Mouse (Mus musculus): ENCODE data around the gene Npdc1. TPM values are rescaled to one million over a fixed set of nuclear protein-coding genes. Genes with fewer than 3 reads are reported as not detected.

The Npdc1 gene
- polyA plus RNA-seq, 1 experiment from 2014 or later = 520 TPM

GRCm38 (mm10) chr2:25369996-25370395, 29.2 kb upstream of the Npdc1 start:
- no peak overlapping the region for H3K4me2 ChIP-seq
- no peaks in the 10 kb centered on the region for H3K36me3 ChIP-seq (replicated peaks)
- no peak overlapping the region for H3K4me3 ChIP-seq
- no peak overlapping the region for H3K9ac ChIP-seq
- WGBS = 80% methylated on average over 3 of the region's 3 CpGs
- no peak overlapping the region for H3K27ac ChIP-seq
- H3K9me3 ChIP-seq = no peaks in the 10 kb centered on the region
- no peak for ATAC-seq (replicated peaks)
- H3K4me1 ChIP-seq = peaks cover 28% of the 10 kb centered on the region
- peaks cover 21% of the 10 kb centered on the region for H3K27me3 ChIP-seq (replicated peaks)

GRCm38 (mm10) chr2:25371764-25372643, 27.1 kb upstream of the Npdc1 start, which contains the start of gene Sapcd2:
Gene Sapcd2, plus strand, starts transcription at chr2:25372321.
- Histone ChIP-seq H3K27me3 (replicated peaks) (peaks cover 4% of the 10 kb centered on the region; the same call in 1 of the 2 replicates), H3K36me3 (replicated peaks) (no peaks in the 10 kb centered on the region), H3K9ac (peak within 1 kb of the TSS; percentile 55), H3K4me2 (peak within 1 kb of the TSS; percentile 96), H3K27ac (peak within 1 kb of the TSS; percentile 72), H3K9me3 (no peaks in the 10 kb centered on the region), H3K4me1 (peaks cover 21% of the 10 kb centered on the region), H3K4me3 (peak within 1 kb of the TSS; percentile 54)
- peak; percentile 92 for ATAC-seq (replicated peaks)
- WGBS = under 1% methylated on average over 65 of the region's 65 CpGs

GRCm38 (mm10) chr2:25372644-25373391, 26.3 kb upstream of the Npdc1 start:
- Histone ChIP-seq H3K9ac (peak overlapping the region; percentile 51), H3K4me3 (peak overlapping the region; percentile 54), H3K9me3 (no peaks in the 10 kb centered on the region), H3K27me3 (replicated peaks) (peaks cover 4% of the 10 kb centered on the region; the same call in 1 of the 2 replicates), H3K4me2 (peak overlapping the region; percentile 96), H3K4me1 (peaks cover 21% of the 10 kb centered on the region), H3K36me3 (replicated peaks) (no peaks in the 10 kb centered on the region), H3K27ac (no peak overlapping the region)
- WGBS = 2% methylated on average over 42 of the region's 42 CpGs
- 0 out of 2 replicates have a peak, but pooled peaks have one; percentile 16 for ATAC-seq (replicated peaks)

- ATAC-seq (replicated peaks) = no peak
- Histone ChIP-seq H3K4me3 (peak overlapping the region; percentile 54), H3K9ac (0 out of 2 replicates have a peak overlapping the region, but pooled peaks have one; percentile 51), H3K4me2 (peak overlapping the region; percentile 96), H3K27me3 (replicated peaks) (peaks cover 4% of the 10 kb centered on the region; the same call in 1 of the 2 replicates), H3K4me1 (peaks cover 21% of the 10 kb centered on the region), H3K36me3 (replicated peaks) (no peaks in the 10 kb centered on the region), H3K9me3 (no peaks in the 10 kb centered on the region), H3K27ac (no peak overlapping the region)
- 9% methylated on average over 2 of the region's 2 CpGs for WGBS
Measured at GRCm38 (mm10) chr2:25373431-25373830, 25.7 kb upstream of the Npdc1 start.

GRCm38 (mm10) chr2:25376589-25376988, 22.6 kb upstream of the Npdc1 start:
- ATAC-seq (replicated peaks) = no peak

GRCm38 (mm10) chr2:25384492-25384891, 14.7 kb upstream of the Npdc1 start:
- Histone ChIP-seq H3K4me1 (no peaks in the 10 kb centered on the region), H3K4me2 (no peak overlapping the region), H3K27me3 (replicated peaks) (no peaks in the 10 kb centered on the region), H3K36me3 (replicated peaks) (no peaks in the 10 kb centered on the region), H3K4me3 (no peak overlapping the region), H3K27ac (no peak overlapping the region), H3K9ac (no peak overlapping the region), H3K9me3 (no peaks in the 10 kb centered on the region)
- ATAC-seq (replicated peaks) = no peak
- 83% methylated on average over 5 of the region's 5 CpGs for WGBS

More at GRCm38 (mm10) chr2:25376589-25376988, 22.6 kb upstream of the Npdc1 start:
- WGBS = 61% methylated on average over 4 of the region's 4 CpGs
- no peaks in the 10 kb centered on the region for H3K36me3 ChIP-seq (replicated peaks)
- no peak overlapping the region for H3K27ac ChIP-seq
- no peak overlapping the region for H3K4me2 ChIP-seq
- H3K27me3 ChIP-seq (replicated peaks) = no peaks in the 10 kb centered on the region
- H3K9ac ChIP-seq = no peak overlapping the region
- H3K4me3 ChIP-seq = no peak overlapping the region
- H3K9me3 ChIP-seq = no peaks in the 10 kb centered on the region
- peaks cover 19% of the 10 kb centered on the region for H3K4me1 ChIP-seq

GRCm38 (mm10) chr2:25391266-25391665, 7.9 kb upstream of the Npdc1 start:
- no peak overlapping the region for H3K4me2 ChIP-seq
- H3K9ac ChIP-seq = no peak overlapping the region
- H3K4me1 ChIP-seq = peaks cover 10% of the 10 kb centered on the region
- H3K36me3 ChIP-seq (replicated peaks) = no peaks in the 10 kb centered on the region
- H3K9me3 ChIP-seq = no peaks in the 10 kb centered on the region
- no peak overlapping the region for H3K4me3 ChIP-seq
- H3K27me3 ChIP-seq (replicated peaks) = peaks cover 22% of the 10 kb centered on the region
- no peak overlapping the region for H3K27ac ChIP-seq
- ATAC-seq (replicated peaks) = no peak
- 70% methylated on average over 5 of the region's 5 CpGs for WGBS

GRCm38 (mm10) chr2:25394281-25395221, 4.6 kb upstream of the Npdc1 start:
- Histone ChIP-seq H3K27ac (0 out of 2 replicates have a peak overlapping the region, but pooled peaks have one; percentile 25), H3K27me3 (replicated peaks) (peaks cover 55% of the 10 kb centered on the region)

GRCm38 (mm10) chr2:25395721-25396596, 3.2 kb upstream of the Npdc1 start, which contains the start of gene Entpd2:
Gene Entpd2, plus strand, starts transcription at chr2:25395874.
- H3K27ac ChIP-seq = no peak within 1 kb of the TSS
- no peak for ATAC-seq (replicated peaks)
- peak within 1 kb of the TSS; percentile 25 for H3K9ac ChIP-seq

More at GRCm38 (mm10) chr2:25394281-25395221, 4.6 kb upstream of the Npdc1 start:
- H3K4me2 ChIP-seq = no peak overlapping the region
- peaks cover 11% of the 10 kb centered on the region for H3K4me1 ChIP-seq
- H3K4me3 ChIP-seq = no peak overlapping the region
- H3K36me3 ChIP-seq (replicated peaks) = no peaks in the 10 kb centered on the region
- peak; percentile 34; the same call in 1 of the 2 replicates for ATAC-seq (replicated peaks)
- no peak overlapping the region for H3K9ac ChIP-seq
- WGBS = 27% methylated on average over 3 of the region's 3 CpGs
- H3K9me3 ChIP-seq = no peaks in the 10 kb centered on the region

GRCm38 (mm10) chr2:25396597-25396983, 2.6 kb upstream of the Npdc1 start:
- H3K27me3 ChIP-seq (replicated peaks) = peaks cover 65% of the 10 kb centered on the region
- H3K9ac ChIP-seq = no peak overlapping the region
- 33% methylated on average over 3 of the region's 3 CpGs for WGBS
- no peaks in the 10 kb centered on the region for H3K9me3 ChIP-seq
- no peak for ATAC-seq (replicated peaks)
- peak overlapping the region; percentile 57 for H3K4me2 ChIP-seq
- H3K36me3 ChIP-seq (replicated peaks) = no peaks in the 10 kb centered on the region
- H3K4me3 ChIP-seq = 0 out of 2 replicates have a peak overlapping the region, but pooled peaks have one; percentile 37
- peaks cover 20% of the 10 kb centered on the region for H3K4me1 ChIP-seq
- no peak overlapping the region for H3K27ac ChIP-seq

More at GRCm38 (mm10) chr2:25395721-25396596, 3.2 kb upstream of the Npdc1 start, which contains the start of gene Entpd2:
- Histone ChIP-seq H3K4me3 (peak within 1 kb of the TSS; percentile 37), H3K36me3 (replicated peaks) (no peaks in the 10 kb centered on the region), H3K9me3 (no peaks in the 10 kb centered on the region), H3K27me3 (replicated peaks) (peaks cover 65% of the 10 kb centered on the region), H3K4me2 (peak within 1 kb of the TSS; percentile 57), H3K4me1 (peaks cover 20% of the 10 kb centered on the region)
- WGBS = 1% methylated on average over 57 of the region's 57 CpGs
